Mouse (Mus musculus): ENCODE measurements around the gene Gpr161. TPM values are rescaled to one million over a fixed set of nuclear protein-coding genes. Genes with fewer than 3 reads are reported as not detected.
A peak's percentile ranks its signal among the peaks of the same experiment; 100 is the strongest.

Gpr161 gene
- polyA plus RNA-seq, 1 experiment from 2014 or later = 4.8 TPM

GRCm38 (mm10) chr1:165302455-165303208, 7.0 kb downstream of the Gpr161 start:
- Histone ChIP-seq H3K27me3 (ENCODE audit: control insufficient read depth, insufficient read depth, low read length) (no peaks in the 10 kb centered on the region), H3K4me3 (ENCODE audit: low read depth, low read length) (no peak overlapping the region), H3K36me3 (ENCODE audit: control insufficient read depth, insufficient read depth, low read length) (peaks cover 6% of the 10 kb centered on the region; the same call in 1 of the 2 replicates), H3K9me3 (ENCODE audit: control insufficient read depth, low read length) (no peaks in the 10 kb centered on the region), H3K4me1 (ENCODE audit: control insufficient read depth, insufficient read depth, low read length) (no peaks in the 10 kb centered on the region), H3K27ac (ENCODE audit: low read depth, low read length) (no peak overlapping the region; the same call in 1 of the 2 replicates), H3K9ac (replicated peaks; ENCODE audit: low read depth, low read length) (no peak overlapping the region), H3K4me2 (ENCODE audit: low read depth, low read length) (no peak overlapping the region)
- 77% methylated on average over 13 of the region's 13 CpGs for WGBS
- peak; percentile 72; the same call in 1 of the 2 replicates for ATAC-seq (ENCODE audit: low read depth)

- H3K4me3 ChIP-seq (ENCODE audit: low read depth, low read length) = no peak overlapping the region
- H3K27ac ChIP-seq (ENCODE audit: low read depth, low read length) = no peak overlapping the region
- no peaks in the 10 kb centered on the region for H3K4me1 ChIP-seq (ENCODE audit: control insufficient read depth, insufficient read depth, low read length)
- H3K9me3 ChIP-seq (ENCODE audit: control insufficient read depth, low read length) = no peaks in the 10 kb centered on the region
- peaks cover 6% of the 10 kb centered on the region; the same call in 1 of the 2 replicates for H3K36me3 ChIP-seq (ENCODE audit: control insufficient read depth, insufficient read depth, low read length)
- no peaks in the 10 kb centered on the region for H3K27me3 ChIP-seq (ENCODE audit: control insufficient read depth, insufficient read depth, low read length)
- ATAC-seq (ENCODE audit: low read depth) = no peak
- H3K9ac ChIP-seq (replicated peaks; ENCODE audit: low read depth, low read length) = no peak overlapping the region
- no peak overlapping the region for H3K4me2 ChIP-seq (ENCODE audit: low read depth, low read length)
- 94% methylated on average over 6 of the region's 6 CpGs for WGBS
Measured at GRCm38 (mm10) chr1:165303209-165303608, 7.6 kb downstream of the Gpr161 start.

- WGBS = 94% methylated on average over 7 of the region's 7 CpGs
- Histone ChIP-seq H3K27ac (ENCODE audit: low read depth, low read length) (no peak overlapping the region), H3K9me3 (ENCODE audit: control insufficient read depth, low read length) (no peaks in the 10 kb centered on the region), H3K36me3 (ENCODE audit: control insufficient read depth, insufficient read depth, low read length) (peaks cover 6% of the 10 kb centered on the region; the same call in 1 of the 2 replicates), H3K9ac (replicated peaks; ENCODE audit: low read depth, low read length) (no peak overlapping the region), H3K4me1 (ENCODE audit: control insufficient read depth, insufficient read depth, low read length) (no peaks in the 10 kb centered on the region), H3K27me3 (ENCODE audit: control insufficient read depth, insufficient read depth, low read length) (no peaks in the 10 kb centered on the region), H3K4me2 (ENCODE audit: low read depth, low read length) (no peak overlapping the region), H3K4me3 (ENCODE audit: low read depth, low read length) (no peak overlapping the region)
- ATAC-seq (ENCODE audit: low read depth) = no peak
Measured at GRCm38 (mm10) chr1:165304341-165304740, 8.8 kb downstream of the Gpr161 start.

- Histone ChIP-seq H3K27ac (ENCODE audit: low read depth, low read length) (no peak overlapping the region), H3K4me3 (ENCODE audit: low read depth, low read length) (no peak overlapping the region), H3K36me3 (ENCODE audit: control insufficient read depth, insufficient read depth, low read length) (peaks cover 17% of the 10 kb centered on the region), H3K4me2 (ENCODE audit: low read depth, low read length) (no peak overlapping the region), H3K4me1 (ENCODE audit: control insufficient read depth, insufficient read depth, low read length) (no peaks in the 10 kb centered on the region), H3K27me3 (ENCODE audit: control insufficient read depth, insufficient read depth, low read length) (no peaks in the 10 kb centered on the region), H3K9me3 (ENCODE audit: control insufficient read depth, low read length) (no peaks in the 10 kb centered on the region), H3K9ac (replicated peaks; ENCODE audit: low read depth, low read length) (no peak overlapping the region)
- no peak for ATAC-seq (ENCODE audit: low read depth)
- 87% methylated on average over 11 of the region's 11 CpGs for WGBS
Measured at GRCm38 (mm10) chr1:165308180-165308579, 12.6 kb downstream of the Gpr161 start.

GRCm38 (mm10) chr1:165316361-165316760, 20.8 kb downstream of the Gpr161 start:
- H3K9ac ChIP-seq (replicated peaks; ENCODE audit: low read depth, low read length) = no peak overlapping the region
- H3K4me3 ChIP-seq (ENCODE audit: low read depth, low read length) = no peak overlapping the region
- no peak for ATAC-seq (ENCODE audit: low read depth)
- WGBS = 47% methylated on average over 11 of the region's 11 CpGs
- no peaks in the 10 kb centered on the region for H3K4me1 ChIP-seq (ENCODE audit: control insufficient read depth, insufficient read depth, low read length)
- peaks cover 23% of the 10 kb centered on the region for H3K36me3 ChIP-seq (ENCODE audit: control insufficient read depth, insufficient read depth, low read length)
- no peaks in the 10 kb centered on the region for H3K27me3 ChIP-seq (ENCODE audit: control insufficient read depth, insufficient read depth, low read length)
- H3K9me3 ChIP-seq (ENCODE audit: control insufficient read depth, low read length) = no peaks in the 10 kb centered on the region
- H3K4me2 ChIP-seq (ENCODE audit: low read depth, low read length) = no peak overlapping the region
- no peak overlapping the region for H3K27ac ChIP-seq (ENCODE audit: low read depth, low read length)

- Histone ChIP-seq H3K36me3 (ENCODE audit: control insufficient read depth, insufficient read depth, low read length) (peaks cover 18% of the 10 kb centered on the region), H3K9ac (replicated peaks; ENCODE audit: low read depth, low read length) (no peak overlapping the region), H3K4me2 (ENCODE audit: low read depth, low read length) (no peak overlapping the region), H3K4me3 (ENCODE audit: low read depth, low read length) (no peak overlapping the region), H3K9me3 (ENCODE audit: control insufficient read depth, low read length) (no peaks in the 10 kb centered on the region), H3K27me3 (ENCODE audit: control insufficient read depth, insufficient read depth, low read length) (no peaks in the 10 kb centered on the region), H3K27ac (ENCODE audit: low read depth, low read length) (no peak overlapping the region), H3K4me1 (ENCODE audit: control insufficient read depth, insufficient read depth, low read length) (no peaks in the 10 kb centered on the region)
- 32% methylated on average over 10 of the region's 10 CpGs for WGBS
- peak; percentile 72 for ATAC-seq (ENCODE audit: low read depth)
Measured at GRCm38 (mm10) chr1:165320141-165320934, 24.7 kb downstream of the Gpr161 start.

GRCm38 (mm10) chr1:165321393-165321861, 25.8 kb downstream of the Gpr161 start:
- Histone ChIP-seq H3K4me3 (ENCODE audit: low read depth, low read length) (no peak overlapping the region), H3K4me2 (ENCODE audit: low read depth, low read length) (no peak overlapping the region), H3K36me3 (ENCODE audit: control insufficient read depth, insufficient read depth, low read length) (peaks cover 18% of the 10 kb centered on the region), H3K27ac (ENCODE audit: low read depth, low read length) (no peak overlapping the region), H3K9me3 (ENCODE audit: control insufficient read depth, low read length) (no peaks in the 10 kb centered on the region), H3K27me3 (ENCODE audit: control insufficient read depth, insufficient read depth, low read length) (no peaks in the 10 kb centered on the region), H3K4me1 (ENCODE audit: control insufficient read depth, insufficient read depth, low read length) (no peaks in the 10 kb centered on the region), H3K9ac (replicated peaks; ENCODE audit: low read depth, low read length) (no peak overlapping the region)
- 91% methylated on average over 13 of the region's 13 CpGs for WGBS
- no peak for ATAC-seq (ENCODE audit: low read depth)

- Histone ChIP-seq H3K27me3 (ENCODE audit: control insufficient read depth, insufficient read depth, low read length) (no peaks in the 10 kb centered on the region), H3K4me2 (ENCODE audit: low read depth, low read length) (no peak overlapping the region), H3K4me1 (ENCODE audit: control insufficient read depth, insufficient read depth, low read length) (no peaks in the 10 kb centered on the region), H3K9ac (replicated peaks; ENCODE audit: low read depth, low read length) (no peak overlapping the region), H3K36me3 (ENCODE audit: control insufficient read depth, insufficient read depth, low read length) (peaks cover 18% of the 10 kb centered on the region), H3K27ac (ENCODE audit: low read depth, low read length) (no peak overlapping the region), H3K4me3 (ENCODE audit: low read depth, low read length) (no peak overlapping the region), H3K9me3 (ENCODE audit: control insufficient read depth, low read length) (no peaks in the 10 kb centered on the region)
- WGBS = 94% methylated on average over 7 of the region's 7 CpGs
- no peak for ATAC-seq (ENCODE audit: low read depth)
Measured at GRCm38 (mm10) chr1:165321891-165322290, 26.3 kb downstream of the Gpr161 start.

GRCm38 (mm10) chr1:165322934-165323333, 27.3 kb downstream of the Gpr161 start:
- Histone ChIP-seq H3K27ac (ENCODE audit: low read depth, low read length) (no peak overlapping the region), H3K9ac (replicated peaks; ENCODE audit: low read depth, low read length) (no peak overlapping the region), H3K27me3 (ENCODE audit: control insufficient read depth, insufficient read depth, low read length) (no peaks in the 10 kb centered on the region), H3K4me1 (ENCODE audit: control insufficient read depth, insufficient read depth, low read length) (no peaks in the 10 kb centered on the region), H3K4me3 (ENCODE audit: low read depth, low read length) (no peak overlapping the region), H3K4me2 (ENCODE audit: low read depth, low read length) (no peak overlapping the region), H3K9me3 (ENCODE audit: control insufficient read depth, low read length) (no peaks in the 10 kb centered on the region), H3K36me3 (ENCODE audit: control insufficient read depth, insufficient read depth, low read length) (peaks cover 18% of the 10 kb centered on the region)
- WGBS = 84% methylated on average over 7 of the region's 7 CpGs
- no peak for ATAC-seq (ENCODE audit: low read depth)

All from neural tube, embryonic 14.5 days (tissue).